Mouse (Mus musculus) embryonic fibroblast, embryonic 13.5 days (primary cell): ENCODE measurements around the gene Cpvl.

Source experiments
- CTCF ChIP-seq: IDR thresholded peaks from 2 replicates; pipeline ENCODE4 v1.5.1; 2011; ENCODE audit warnings: mild to moderate bottlenecking, control low read depth, low read length, moderate library complexity, borderline replicate concordance; ENCODE audit not compliant: insufficient read depth
- POLR2A ChIP-seq: IDR thresholded peaks from 2 replicates; pipeline ENCODE4 v1.6.1; 2011; ENCODE audit warnings: low read depth, mild to moderate bottlenecking, control low read depth, low read length, moderate library complexity

DNA sequence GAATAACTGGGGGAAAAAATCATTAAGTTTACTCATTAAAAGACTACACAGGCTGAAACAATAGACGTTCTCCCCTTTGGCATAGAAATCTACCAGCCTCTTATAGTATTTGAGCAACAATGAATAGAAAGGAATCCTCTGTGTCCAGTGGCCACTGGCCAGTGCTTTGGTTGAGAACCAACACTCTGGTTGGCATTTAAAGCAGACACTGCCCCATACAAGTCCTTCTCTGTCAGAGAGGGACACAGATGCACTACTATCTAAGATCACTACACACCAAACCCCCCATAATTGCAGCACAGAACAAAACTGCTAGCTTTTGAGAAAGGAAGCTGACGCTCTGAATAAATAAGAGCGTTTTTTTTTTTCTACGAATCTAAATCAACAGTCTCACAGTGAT is 93.5 kb downstream of the Cpvl start:
- TF ChIP-seq POLR2A, result no peak
- no peak for TF ChIP-seq CTCF
